27 mouse cellular contexts compared by ENCODE assay signal in the genomic region with DNA sequence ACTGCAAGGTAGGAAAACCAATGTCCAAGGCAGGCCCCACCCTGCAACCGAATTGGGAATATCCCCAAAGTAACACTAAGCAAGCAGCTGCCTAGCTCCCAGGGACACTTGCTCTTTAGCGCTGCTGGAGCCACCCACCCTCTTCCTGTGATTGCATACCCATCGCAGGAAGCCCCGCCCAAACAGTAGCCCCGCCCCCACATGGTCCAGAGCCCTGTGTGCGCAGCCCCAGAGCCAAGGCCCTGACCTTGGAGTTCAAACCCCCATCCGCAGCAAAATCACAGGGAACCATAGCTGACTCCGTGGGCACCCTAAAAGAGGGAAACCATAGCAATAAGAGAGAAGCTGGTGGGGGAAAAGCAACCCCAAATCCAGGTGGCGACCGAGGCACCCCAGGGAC. TPM values are rescaled to one million over a fixed set of nuclear protein-coding genes. Genes with fewer than 3 reads are reported as not detected.
A peak's percentile ranks its signal among the peaks of the same experiment; 100 is the strongest.
DNase-seq lines count a peak whose midpoint lies in the region; ATAC-seq lines count a peak whose summit lies in the region.
"Had no signal": no experiment of that assay in that cellular context is flagged by ENCODE, and none has a peak within 500 bp of the region (broad histone marks: within the 10 kb centered on the region; RNA-seq: fewer than 3 reads in every experiment).

No protein-coding gene starts in this region.

- H3K4me2 ChIP-seq in midbrain, embryonic 16.5 days (ENCODE audit: low read length): no peak overlapping the region
- H3K4me2 ChIP-seq: forebrain, embryonic 15.5 days; lung, embryonic 15.5 days had no signal

- no peak overlapping the region for H3K4me3 ChIP-seq in midbrain, embryonic 16.5 days (ENCODE audit: low read depth, low read length)
- H3K4me3 ChIP-seq: forebrain, embryonic 15.5 days; heart, embryonic 10.5 days; hindbrain, embryonic 10.5 days; lung, embryonic 15.5 days; megakaryocyte, embryonic 14.5 days; myocyte had no signal

- 45% methylated on average over 10 of the region's 10 CpGs for WGBS in midbrain, embryonic 16.5 days

- no peaks in the 10 kb centered on the region for H3K36me3 ChIP-seq in midbrain, embryonic 16.5 days (ENCODE audit: control insufficient read depth, insufficient read depth, low read length)
- H3K36me3 ChIP-seq: forebrain, embryonic 15.5 days; G1E; heart, embryonic 10.5 days; hindbrain, embryonic 10.5 days; lung, embryonic 15.5 days had no signal

- H3K27me3 ChIP-seq in midbrain, embryonic 16.5 days (ENCODE audit: control insufficient read depth, insufficient read depth, low read depth, low read length): no peaks in the 10 kb centered on the region; the same call in 1 of the 2 replicates
- H3K27me3 ChIP-seq: forebrain, embryonic 15.5 days; lung, embryonic 15.5 days had no signal

- peak; percentile 32 for DNase-seq in kidney, postnatal 10 days
- no peak for DNase-seq in kidney, postnatal 14 days
- peak; percentile 8 for DNase-seq in ovary, adult 18-20 months (ENCODE audit: low spot score)
- no peak for DNase-seq in ovary, postnatal 14 days (ENCODE audit: low spot score)
- DNase-seq in 416B (ENCODE audit: low read depth) (peak; percentile 44), ES-CJ7 (ENCODE audit: low read depth, low spot score) (peak; percentile 79)
- DNase-seq in gastrocnemius, postnatal 10 days: no peak
- DNase-seq: B cell, adult 2 months; cerebellum, adult 18-20 months; cerebellum, postnatal 25 days; embryo, embryonic 11 days; gastrocnemius, postnatal 36 days; kidney, adult 11 months; left cerebral cortex, postnatal 4 days; midbrain, embryonic 14.5 days; retina, postnatal 1 day; thymus, adult 18-20 months had no signal

- no peak overlapping the region for H3K9ac ChIP-seq in midbrain, embryonic 16.5 days (ENCODE audit: low read depth, low read length)
- H3K9ac ChIP-seq: forebrain, embryonic 15.5 days; lung, embryonic 15.5 days had no signal

- no peaks in the 10 kb centered on the region for H3K9me3 ChIP-seq in midbrain, embryonic 16.5 days (replicated peaks; ENCODE audit: control insufficient read depth, low read length, poor library complexity, severe bottlenecking)
- H3K9me3 ChIP-seq: forebrain, embryonic 15.5 days; heart, embryonic 10.5 days; hindbrain, embryonic 10.5 days; lung, embryonic 15.5 days; megakaryocyte, embryonic 14.5 days had no signal

- ATAC-seq in midbrain, embryonic 16.5 days: no peak
- ATAC-seq: forebrain, embryonic 15.5 days; hindbrain, postnatal 0 days had no signal

- no peak overlapping the region for H3K27ac ChIP-seq in midbrain, embryonic 16.5 days (ENCODE audit: low read length)
- H3K27ac ChIP-seq: forebrain, embryonic 15.5 days; heart, embryonic 10.5 days; hindbrain, embryonic 10.5 days; hindbrain, postnatal 0 days; lung, embryonic 15.5 days had no signal

- H3K4me1 ChIP-seq in midbrain, embryonic 16.5 days (ENCODE audit: control insufficient read depth, insufficient read depth, low read length): peaks cover 3% of the 10 kb centered on the region; the same call in 1 of the 2 replicates
- H3K4me1 ChIP-seq: forebrain, embryonic 15.5 days; lung, embryonic 15.5 days had no signal

RNA-seq across cellular contexts. Expression of a gene that starts 46.8 kb away (rescaled TPM):
- not detected for total RNA-seq in gastrocnemius, postnatal 10 days (2021)
- polyA plus RNA-seq in midbrain, embryonic 16.5 days (2015; fragmentation: Nextera tagmentation; extraction: Ambion mirVana): 0.35 and 0.39 TPM in 2 replicates
- total RNA-seq: G1E; liver, adult 2 months had no signal
- polyA plus RNA-seq: G1E, myocyte had no signal

Comparison
In these comparisons a context has a peak if more than half of its experiments do, and no peak if none do; other contexts are left out.
1. DNase-seq: peak in kidney, postnatal 10 days (single experiment), ovary, adult 18-20 months (single experiment), 416B (single experiment) and ES-CJ7 (single experiment); none in kidney, postnatal 14 days (single experiment), ovary, postnatal 14 days (single experiment) and gastrocnemius, postnatal 10 days (single experiment).